Mouse (Mus musculus) testis, adult 2 months (tissue): Measurements from ENCODE around the gene Aldh3a2.

Experiments
- CTCF ChIP-seq: fragments of 200-500 bp; IDR thresholded peaks from 2 replicates; pipeline ENCODE4 v1.5.1; 2012; ENCODE audit warnings: low read depth, mild to moderate bottlenecking, inconsistent platforms, low read length, moderate library complexity; ENCODE audit not compliant: control insufficient read depth, insufficient read depth, insufficient replicate concordance
- POLR2A ChIP-seq: fragments of 200-500 bp; IDR thresholded peaks from 2 replicates; pipeline ENCODE4 v1.6.1; 2012; ENCODE audit warnings: low read depth, mild to moderate bottlenecking, inconsistent platforms, low read length, moderate library complexity; ENCODE audit not compliant: control insufficient read depth

GRCm38 (mm10) chr11:61266551-61267533, at the start of gene Aldh3a2:
- TF ChIP-seq POLR2A, result peak; percentile 93
- TF ChIP-seq CTCF, result no peak
